Mouse (Mus musculus): ENCODE data around the gene Olfr1184. TPM values are rescaled to one million over a fixed set of nuclear protein-coding genes. Genes with fewer than 3 reads are reported as not detected.
"Not testable (repeated sequence)": the region's sequence is repeated elsewhere in the genome, so short reads cannot be mapped to it uniquely, and the experiment has no call there.

Gene Olfr1184
- polyA plus RNA-seq (2012; ENCODE audit: insufficient read depth, insufficient read length, missing spikeins): not detected in 2 replicates

DNA sequence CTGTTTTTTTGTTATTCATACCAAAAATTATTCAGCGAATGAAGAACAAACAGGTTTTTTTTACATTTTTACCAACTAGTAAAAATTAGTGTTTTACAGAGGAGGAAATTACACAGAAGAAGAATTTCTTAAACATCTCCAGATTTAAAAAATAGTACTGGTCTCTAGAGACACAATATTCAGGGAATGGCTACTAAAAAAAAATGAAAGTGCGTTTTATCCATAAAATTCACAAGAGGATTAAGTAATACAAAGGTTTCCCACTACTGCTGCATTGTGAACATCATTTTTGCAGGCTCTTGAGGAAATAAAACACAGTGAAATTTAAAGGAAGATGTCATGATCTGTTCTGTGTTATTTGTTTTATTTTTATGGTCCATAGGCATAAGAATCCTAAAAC is at the start of gene Olfr1184:
Olfr1184 (plus strand) TSS at position 301 of the 400 bp plus-strand sequence.
- no peak within 1 kb of the TSS for H3K4me3 ChIP-seq (ENCODE audit: insufficient read depth, low read depth, low read length)
- no peaks in the 10 kb centered on the region for H3K4me1 ChIP-seq (ENCODE audit: control insufficient read depth, insufficient read depth, insufficient read length, low read length)
- H3K27ac ChIP-seq (replicated peaks; ENCODE audit: low read depth, low read length): no peak within 1 kb of the TSS

GRCm38 (mm10) chr2:88449031-88449430 is 34.4 kb upstream of the Olfr1184 start, which contains the start of gene Gm13757:
Gene Gm13757, minus strand, starts transcription at chr2:88449131.
- Histone ChIP-seq H3K27ac (replicated peaks; ENCODE audit: low read depth, low read length) (no peak within 1 kb of the TSS), H3K4me1 (ENCODE audit: control insufficient read depth, insufficient read depth, insufficient read length, low read length) (no peaks in the 10 kb centered on the region)

GRCm38 (mm10) chr2:88454567-88454966 is 28.8 kb upstream of the Olfr1184 start, which contains the start of gene Olfr1183:
Gene Olfr1183, plus strand, starts transcription at chr2:88454867.
- H3K27ac ChIP-seq (replicated peaks; ENCODE audit: low read depth, low read length); H3K4me1 ChIP-seq (ENCODE audit: control insufficient read depth, insufficient read depth, insufficient read length, low read length); H3K4me3 ChIP-seq (ENCODE audit: insufficient read depth, low read depth, low read length): not testable (repeated sequence)

More at GRCm38 (mm10) chr2:88449031-88449430, 34.4 kb upstream of the Olfr1184 start, which contains the start of gene Gm13757:
- no peak within 1 kb of the TSS for H3K4me3 ChIP-seq (ENCODE audit: insufficient read depth, low read depth, low read length)

DNA sequence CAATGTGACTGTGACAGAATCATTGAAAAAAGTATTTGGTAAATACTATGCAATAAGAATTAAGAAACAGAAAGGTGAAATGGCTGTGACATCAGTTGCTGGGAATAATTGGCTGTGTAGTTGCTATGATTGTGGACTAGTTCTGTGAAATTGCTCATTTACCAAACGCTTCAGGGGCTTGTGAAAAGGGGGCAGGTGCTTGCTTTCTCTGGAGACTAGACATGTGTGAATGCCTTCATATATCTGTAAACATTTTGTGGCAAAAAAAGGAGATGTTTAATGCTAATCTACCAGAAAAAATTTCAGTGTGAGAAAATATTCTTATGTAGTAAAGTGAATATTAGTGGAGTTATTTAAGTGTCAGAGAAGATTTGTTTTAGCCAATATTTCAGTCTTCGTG is 9.6 kb downstream of the Olfr1184 start, which contains the start of gene Olfr1185-ps1:
Olfr1185-ps1 (plus strand) TSS at position 301 of the 400 bp plus-strand sequence.
- Histone ChIP-seq H3K4me1 (ENCODE audit: control insufficient read depth, insufficient read depth, insufficient read length, low read length) (no peaks in the 10 kb centered on the region), H3K4me3 (ENCODE audit: insufficient read depth, low read depth, low read length) (no peak within 1 kb of the TSS), H3K27ac (replicated peaks; ENCODE audit: low read depth, low read length) (no peak within 1 kb of the TSS)

DNA sequence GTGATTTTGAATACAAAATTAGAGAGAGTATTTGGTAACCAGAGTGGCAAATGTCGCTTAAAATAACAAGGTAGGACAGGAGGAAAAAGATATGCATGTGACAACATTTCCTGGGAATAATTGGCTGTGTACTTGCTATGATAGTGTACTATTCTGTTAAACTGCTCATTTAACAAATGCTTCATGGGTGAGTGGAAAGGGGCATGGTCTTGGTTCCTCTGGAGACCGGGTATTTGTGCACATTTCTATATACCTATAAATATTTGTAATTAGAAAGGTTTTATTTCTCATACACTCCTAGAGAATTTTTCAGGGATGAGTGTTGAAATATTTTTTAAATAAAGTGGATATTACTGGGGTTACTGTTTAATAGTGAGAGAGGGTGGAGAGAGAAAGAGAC is 34.9 kb downstream of the Olfr1184 start, which contains the start of gene Olfr1186:
Olfr1186 (plus strand) TSS at position 301 of the 400 bp plus-strand sequence.
- no peaks in the 10 kb centered on the region for H3K4me1 ChIP-seq (ENCODE audit: control insufficient read depth, insufficient read depth, insufficient read length, low read length)
- no peak within 1 kb of the TSS for H3K27ac ChIP-seq (replicated peaks; ENCODE audit: low read depth, low read length)
- no peak within 1 kb of the TSS for H3K4me3 ChIP-seq (ENCODE audit: insufficient read depth, low read depth, low read length)

DNA sequence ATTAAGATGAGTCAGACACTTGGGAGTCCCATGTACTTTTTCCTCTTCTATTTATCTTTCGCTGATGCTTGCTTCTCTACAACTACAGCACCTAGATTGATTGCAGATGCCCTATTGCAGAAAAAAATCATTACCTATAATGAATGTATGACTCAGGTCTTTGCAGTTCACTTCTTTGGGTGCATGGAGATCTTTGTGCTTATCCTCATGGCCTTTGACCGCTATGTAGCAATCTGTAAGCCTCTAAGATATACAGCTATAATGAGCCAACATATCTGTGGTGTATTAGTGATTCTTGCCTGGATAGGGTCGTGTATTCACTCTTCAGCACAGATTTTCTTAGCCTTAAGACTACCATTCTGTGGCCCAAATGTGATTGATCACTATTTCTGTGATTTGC is 42.3 kb downstream of the Olfr1184 start:
- no peak overlapping the region for H3K4me3 ChIP-seq (ENCODE audit: insufficient read depth, low read depth, low read length)

More for the DNA sequence above, 42.3 kb downstream of the Olfr1184 start:
- Histone ChIP-seq H3K27ac (replicated peaks; ENCODE audit: low read depth, low read length) (no peak overlapping the region), H3K4me1 (ENCODE audit: control insufficient read depth, insufficient read depth, insufficient read length, low read length) (no peaks in the 10 kb centered on the region)

Other genes with a start within 250 kb of the Olfr1184 start
- not detected in 2 replicates for gene Olfr1173, start 203.7 kb upstream of the Olfr1184 start, polyA plus RNA-seq (2012; ENCODE audit: insufficient read depth, insufficient read length, missing spikeins)
- gene Olfr1174-ps, start 168.5 kb upstream of the Olfr1184 start, polyA plus RNA-seq (2012; ENCODE audit: insufficient read depth, insufficient read length, missing spikeins): not detected in 2 replicates
- gene Olfr1175-ps, start 156.4 kb upstream of the Olfr1184 start, polyA plus RNA-seq (2012; ENCODE audit: insufficient read depth, insufficient read length, missing spikeins): not detected in 2 replicates
- gene Olfr1176, start 146.9 kb upstream of the Olfr1184 start, polyA plus RNA-seq (2012; ENCODE audit: insufficient read depth, insufficient read length, missing spikeins): not detected in 2 replicates
- gene Olfr1177-ps, start 137.1 kb upstream of the Olfr1184 start, polyA plus RNA-seq (2012; ENCODE audit: insufficient read depth, insufficient read length, missing spikeins): not detected in 2 replicates
- gene Olfr1178, start 96.5 kb upstream of the Olfr1184 start, polyA plus RNA-seq (2012; ENCODE audit: insufficient read depth, insufficient read length, missing spikeins): not detected in 2 replicates
- not detected in 2 replicates for gene Olfr1179, start 77.1 kb upstream of the Olfr1184 start, polyA plus RNA-seq (2012; ENCODE audit: insufficient read depth, insufficient read length, missing spikeins)
- not detected in 2 replicates for gene Olfr1180, start 64.4 kb upstream of the Olfr1184 start, polyA plus RNA-seq (2012; ENCODE audit: insufficient read depth, insufficient read length, missing spikeins)
- gene Olfr1181, start 57.4 kb upstream of the Olfr1184 start, polyA plus RNA-seq (2012; ENCODE audit: insufficient read depth, insufficient read length, missing spikeins): not detected in 2 replicates
- gene Gm13757, start 34.5 kb upstream of the Olfr1184 start, polyA plus RNA-seq (2012; ENCODE audit: insufficient read depth, insufficient read length, missing spikeins): not detected in 2 replicates
- gene Olfr1183, start 28.7 kb upstream of the Olfr1184 start, polyA plus RNA-seq (2012; ENCODE audit: insufficient read depth, insufficient read length, missing spikeins): not detected in 2 replicates
- not detected in 2 replicates for gene Olfr1185-ps1, start 9.7 kb downstream of the Olfr1184 start, polyA plus RNA-seq (2012; ENCODE audit: insufficient read depth, insufficient read length, missing spikeins)
- gene Olfr1186, start 35.0 kb downstream of the Olfr1184 start, polyA plus RNA-seq (2012; ENCODE audit: insufficient read depth, insufficient read length, missing spikeins): not detected in 2 replicates
- not detected in 2 replicates for gene Olfr1188, start 73.3 kb downstream of the Olfr1184 start, polyA plus RNA-seq (2012; ENCODE audit: insufficient read depth, insufficient read length, missing spikeins)
- gene Olfr1189, start 102.9 kb downstream of the Olfr1184 start, polyA plus RNA-seq (2012; ENCODE audit: insufficient read depth, insufficient read length, missing spikeins): not detected in 2 replicates
- gene Olfr1191-ps1, start 156.9 kb downstream of the Olfr1184 start, polyA plus RNA-seq (2012; ENCODE audit: insufficient read depth, insufficient read length, missing spikeins): not detected in 2 replicates
- not detected in 2 replicates for gene Olfr1192-ps1, start 164.9 kb downstream of the Olfr1184 start, polyA plus RNA-seq (2012; ENCODE audit: insufficient read depth, insufficient read length, missing spikeins)
- gene Olfr1193, start 192.0 kb downstream of the Olfr1184 start, polyA plus RNA-seq (2012; ENCODE audit: insufficient read depth, insufficient read length, missing spikeins): not detected in 2 replicates
- gene Olfr1195, start 205.6 kb downstream of the Olfr1184 start, polyA plus RNA-seq (2012; ENCODE audit: insufficient read depth, insufficient read length, missing spikeins): not detected in 2 replicates
- gene Olfr1196, start 221.0 kb downstream of the Olfr1184 start, polyA plus RNA-seq (2012; ENCODE audit: insufficient read depth, insufficient read length, missing spikeins): not detected in 2 replicates
- gene Olfr1197, start 248.8 kb downstream of the Olfr1184 start, polyA plus RNA-seq (2012; ENCODE audit: insufficient read depth, insufficient read length, missing spikeins): not detected in 2 replicates